Mouse (Mus musculus) C2C12 (cell line): ENCODE results near the gene Mgll.
A peak's percentile ranks its signal among the peaks of the same experiment; 100 is the strongest.

Experiments
- CTCF ChIP-seq: IDR thresholded peaks from one replicate; pipeline ENCODE4 v1.5.1; 2011; ENCODE audit not compliant: control insufficient read depth, insufficient read depth, insufficient read length
- USF1 ChIP-seq: IDR thresholded peaks from one replicate; pipeline ENCODE4 v1.6.1; 2011; ENCODE audit warnings: low read depth, mild to moderate bottlenecking, control low read depth, moderate library complexity

GRCm38 (mm10) chr6:88826545-88826944 lies 102.3 kb downstream of the Mgll start:
- peak; percentile 41 for TF ChIP-seq CTCF
- no peak for TF ChIP-seq USF1
